Mouse (Mus musculus): ENCODE measurements at regions not wholly inside any gene's neighbourhood (a gene's known extent, or its start where the extent isn't known, plus 50 kb on each side); places are given as distances from the start of the nearest gene placed in this dataset.

DNA sequence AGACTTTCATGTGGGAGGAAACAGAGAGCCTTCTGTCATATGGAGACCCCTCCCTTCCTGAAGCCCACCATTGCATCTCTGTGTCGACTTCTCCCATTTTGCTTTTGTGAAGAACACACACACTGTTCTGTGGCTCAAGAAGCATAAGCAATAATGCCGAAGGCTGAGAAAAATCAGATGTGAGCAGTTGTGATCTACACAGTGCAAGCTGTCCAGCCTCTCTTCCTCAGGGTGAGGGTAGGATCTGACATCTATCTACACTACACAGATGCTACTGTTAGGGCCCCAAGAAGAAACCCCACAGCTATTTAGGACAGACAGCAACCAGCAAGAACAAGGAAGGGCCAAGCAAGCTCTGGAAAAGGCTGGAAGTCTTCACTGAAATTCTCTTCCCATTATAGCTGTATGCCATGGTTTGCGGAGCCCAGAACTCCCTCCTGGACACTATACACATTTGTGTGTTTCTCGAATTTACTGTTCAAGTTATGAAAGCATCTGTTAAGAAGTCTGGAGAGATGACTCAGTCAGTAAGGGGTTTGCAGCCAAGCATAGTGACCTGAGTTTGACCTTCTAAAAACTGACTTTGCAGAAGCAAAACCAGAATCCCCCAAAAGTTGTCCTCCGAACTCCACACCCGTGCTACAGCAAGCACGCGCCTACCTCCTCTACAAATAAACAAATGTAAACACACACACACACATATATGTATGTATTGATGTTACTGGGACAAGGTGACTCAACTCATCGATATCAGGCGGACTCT, 218.3 kb upstream of the Sesn3 start:
- TF ChIP-seq CTCF (IDR thresholded peaks at IDR 0.05; ENCODE audit: low read depth) (no peak), EP300 (IDR thresholded peaks at IDR 0.05; ENCODE audit: low read depth) (no peak)

Measured in liver, embryonic 14.5 days (tissue).